Mouse (Mus musculus) spleen, embryonic (tissue): ENCODE data around the gene 3110082I17Rik.
"Not testable (repeated sequence)": the region's sequence is repeated elsewhere in the genome, so short reads cannot be mapped to it uniquely, and the experiment has no call there.

Experiments used
- CTCF ChIA-PET: fragments of 350-600 bp; sonication (Branson Sonifier 250); formaldehyde crosslinking; loops from one replicate; lab custom pipeline; 2022; lab: Charles Lee

The 3110082I17Rik gene

DNA sequence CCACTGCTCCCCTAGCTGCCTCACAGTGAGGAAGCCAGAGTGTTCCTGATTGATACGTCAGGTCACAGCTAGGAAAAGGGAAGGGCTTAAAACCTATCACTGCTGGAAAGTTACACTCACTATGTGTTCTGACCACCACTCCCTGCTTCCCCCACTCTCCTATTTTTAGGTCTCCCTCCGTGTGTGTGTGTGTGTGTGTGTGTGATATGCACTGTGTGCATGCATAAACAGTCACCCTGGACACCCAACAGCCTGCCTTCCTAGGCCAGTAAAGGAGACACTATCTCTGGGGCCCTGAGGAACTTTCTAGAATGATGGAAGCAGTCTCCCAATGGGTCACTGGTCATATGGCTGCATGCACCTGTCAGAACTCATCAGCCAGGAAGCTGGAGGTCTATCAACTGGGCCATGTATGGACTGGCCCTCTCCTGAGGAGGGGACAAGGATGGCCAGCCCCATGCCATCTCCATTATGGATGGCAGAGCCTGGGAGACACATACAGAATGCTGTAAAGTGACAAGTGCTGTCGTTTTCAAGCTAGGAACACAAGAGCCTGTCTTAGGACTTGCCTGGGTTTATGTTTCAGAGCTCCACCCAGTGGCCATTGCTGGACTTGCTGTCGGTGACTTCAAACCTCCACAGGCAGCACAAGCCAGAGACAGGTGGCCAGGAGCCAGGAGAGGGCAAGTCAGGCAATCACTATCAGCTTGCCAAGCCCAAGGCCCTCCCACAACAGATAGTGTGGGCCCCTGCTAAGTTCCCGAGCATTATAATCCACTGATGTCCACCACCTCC, 62.2 kb downstream of the 3110082I17Rik start:
- CTCF ChIA-PET = interaction anchor here (0.5 to 2.6 kb wide), 6 partner anchors 15 to 209 kb away, joined by 3 to 16 read pairs (median 6); no protein-coding TSS in a partner anchor

GRCm38 (mm10) chr5:139397359-139397916, 62.9 kb downstream of the 3110082I17Rik start:
- CTCF ChIA-PET = interaction anchor here (0.5 to 2.6 kb wide), 5 partner anchors 14 to 208 kb away, joined by 3 to 16 read pairs (median 7); no protein-coding TSS in a partner anchor

DNA sequence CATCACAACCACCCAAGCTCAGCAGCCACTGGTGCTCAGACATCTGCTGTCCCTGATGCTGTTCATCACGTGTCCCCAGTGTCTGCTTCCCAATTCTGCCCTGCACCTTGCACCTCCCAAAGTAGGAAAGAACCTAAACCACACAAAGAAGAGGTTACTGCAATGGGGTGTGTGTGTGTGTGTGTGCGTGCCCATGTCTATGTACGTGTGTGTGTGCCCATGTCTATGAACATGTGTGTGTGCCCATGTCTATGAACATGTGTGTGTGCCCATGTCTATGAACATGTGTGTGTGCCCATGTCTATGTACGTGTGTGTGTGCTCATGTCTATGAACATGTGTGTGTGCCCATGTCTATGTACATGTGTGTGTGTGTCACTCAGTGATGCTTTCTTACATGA, 64.8 kb downstream of the 3110082I17Rik start:
- CTCF ChIA-PET = interaction anchor here (0.7 kb wide), 2 partner anchors 13 to 15 kb away, joined by 3 to 4 read pairs; no protein-coding TSS in a partner anchor

DNA sequence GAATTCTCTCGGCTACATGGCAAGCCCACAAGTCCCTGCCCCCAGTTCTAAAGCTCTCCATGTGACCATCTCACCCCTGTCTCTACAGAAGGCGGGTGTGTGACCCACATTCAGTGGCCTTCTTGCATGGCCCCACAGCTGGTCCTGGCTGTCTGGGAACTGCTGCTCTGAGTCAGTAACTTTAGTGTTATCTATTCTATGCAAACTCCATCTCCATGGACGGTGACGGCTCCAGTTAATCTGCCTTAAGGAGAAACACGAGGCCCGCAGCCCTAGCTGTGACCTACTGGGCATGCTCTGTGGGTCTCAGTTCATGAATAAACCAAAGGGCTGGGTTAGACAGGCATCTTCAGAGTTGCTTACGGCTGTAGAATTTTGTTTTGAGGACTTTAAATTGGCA, 65.9 kb downstream of the 3110082I17Rik start:
- CTCF ChIA-PET = interaction anchor here (1.1 kb wide), 1 partner anchor 20 kb away, joined by 4 read pairs; no protein-coding TSS in a partner anchor

- CTCF ChIA-PET = interaction anchor here (0.6 kb wide), 1 partner anchor 9 kb away, joined by 4 read pairs; no protein-coding TSS in a partner anchor
Measured at GRCm38 (mm10) chr5:139393197-139393588, 67.1 kb downstream of the 3110082I17Rik start.

DNA sequence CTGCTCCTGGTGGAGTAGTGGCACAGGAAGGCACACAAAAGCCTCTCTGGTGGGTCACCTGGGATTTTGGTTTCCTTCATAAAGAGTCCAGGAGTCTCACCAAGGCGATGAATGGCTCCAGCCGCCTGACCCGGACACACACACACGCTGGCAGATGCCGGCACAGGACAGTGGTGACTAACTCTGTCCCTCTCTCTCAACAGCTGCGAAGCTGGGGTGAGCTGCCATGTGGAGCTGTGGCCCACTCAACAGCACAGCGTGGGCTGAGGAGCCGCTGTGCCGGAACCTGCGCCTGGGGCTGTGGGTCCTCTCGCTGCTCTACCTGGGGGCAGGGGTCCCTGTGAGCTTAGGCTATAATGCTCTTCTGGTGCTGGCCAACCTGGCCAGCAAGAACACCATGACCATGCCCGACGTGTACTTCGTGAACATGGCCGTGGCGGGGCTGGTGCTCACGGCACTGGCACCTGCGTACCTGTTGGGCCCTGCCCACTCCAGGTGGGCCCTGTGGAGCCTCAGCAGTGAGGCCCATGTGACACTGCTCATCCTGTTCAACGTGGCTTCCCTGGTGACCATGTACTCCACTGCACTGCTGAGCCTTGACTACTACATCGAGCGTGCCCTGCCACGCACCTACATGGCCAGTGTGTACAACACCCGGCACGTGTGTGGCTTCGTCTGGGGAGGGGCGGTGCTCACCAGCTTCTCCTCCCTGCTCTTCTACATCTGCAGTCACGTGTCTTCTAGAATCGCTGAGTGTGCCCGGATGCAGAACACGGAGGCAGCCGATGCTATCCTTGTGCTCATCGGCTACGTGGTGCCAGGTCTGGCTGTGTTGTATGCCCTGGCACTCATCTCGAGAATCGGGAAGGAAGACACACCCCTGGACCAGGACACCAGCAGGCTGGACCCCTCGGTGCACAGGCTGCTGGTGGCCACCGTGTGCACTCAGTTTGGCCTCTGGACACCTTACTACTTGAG, 67.8 kb downstream of the 3110082I17Rik start:
- CTCF ChIA-PET = no interaction called here

GRCm38 (mm10) chr5:139391309-139391990, 68.9 kb downstream of the 3110082I17Rik start:
- CTCF ChIA-PET = no interaction called here

DNA sequence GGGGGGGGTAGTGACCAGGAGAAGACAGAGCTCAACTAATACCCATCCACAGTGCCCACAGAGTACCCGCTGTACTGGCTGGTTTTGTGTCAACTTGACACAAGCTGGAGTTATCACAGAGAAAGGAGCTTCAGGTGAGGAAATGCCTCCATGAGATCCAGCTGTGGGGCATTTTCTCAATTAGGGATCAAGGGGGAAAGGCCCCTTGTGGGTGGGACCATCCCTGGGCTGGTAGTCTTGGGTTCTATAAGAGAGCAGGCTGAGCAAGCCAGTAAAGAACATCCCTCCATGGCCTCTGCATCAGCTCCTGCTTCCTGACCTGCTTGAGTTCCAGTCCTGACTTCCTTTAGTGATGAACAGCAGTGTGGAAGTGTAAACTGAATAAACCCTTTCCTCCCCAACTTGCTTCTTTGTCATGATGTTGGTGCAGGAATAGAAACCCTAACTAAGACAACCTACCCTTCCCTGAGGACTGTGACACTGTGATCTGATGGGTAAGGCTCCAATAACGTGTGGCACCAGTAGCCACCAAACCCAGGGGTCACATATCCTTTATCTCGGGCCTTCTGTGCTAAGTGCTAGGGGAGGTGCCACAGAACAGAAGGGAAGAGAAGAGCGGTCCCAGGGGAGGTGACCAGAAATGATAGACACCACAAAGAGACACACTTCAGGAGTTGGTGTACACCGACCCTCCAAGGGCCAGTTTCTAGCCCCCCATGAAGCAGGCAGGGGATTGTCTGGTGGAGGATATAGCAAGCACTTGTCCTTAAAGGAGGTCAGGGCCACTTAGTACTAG, 69.8 kb downstream of the 3110082I17Rik start:
- CTCF ChIA-PET = not testable (repeated sequence)

GRCm38 (mm10) chr5:139389676-139390061, 70.7 kb downstream of the 3110082I17Rik start:
- CTCF ChIA-PET = no interaction called here

- CTCF ChIA-PET = no interaction called here
Measured at GRCm38 (mm10) chr5:139388694-139389675, 71.3 kb downstream of the 3110082I17Rik start.

- CTCF ChIA-PET = no interaction called here
Measured at GRCm38 (mm10) chr5:139388195-139388570, 72.1 kb downstream of the 3110082I17Rik start.

DNA sequence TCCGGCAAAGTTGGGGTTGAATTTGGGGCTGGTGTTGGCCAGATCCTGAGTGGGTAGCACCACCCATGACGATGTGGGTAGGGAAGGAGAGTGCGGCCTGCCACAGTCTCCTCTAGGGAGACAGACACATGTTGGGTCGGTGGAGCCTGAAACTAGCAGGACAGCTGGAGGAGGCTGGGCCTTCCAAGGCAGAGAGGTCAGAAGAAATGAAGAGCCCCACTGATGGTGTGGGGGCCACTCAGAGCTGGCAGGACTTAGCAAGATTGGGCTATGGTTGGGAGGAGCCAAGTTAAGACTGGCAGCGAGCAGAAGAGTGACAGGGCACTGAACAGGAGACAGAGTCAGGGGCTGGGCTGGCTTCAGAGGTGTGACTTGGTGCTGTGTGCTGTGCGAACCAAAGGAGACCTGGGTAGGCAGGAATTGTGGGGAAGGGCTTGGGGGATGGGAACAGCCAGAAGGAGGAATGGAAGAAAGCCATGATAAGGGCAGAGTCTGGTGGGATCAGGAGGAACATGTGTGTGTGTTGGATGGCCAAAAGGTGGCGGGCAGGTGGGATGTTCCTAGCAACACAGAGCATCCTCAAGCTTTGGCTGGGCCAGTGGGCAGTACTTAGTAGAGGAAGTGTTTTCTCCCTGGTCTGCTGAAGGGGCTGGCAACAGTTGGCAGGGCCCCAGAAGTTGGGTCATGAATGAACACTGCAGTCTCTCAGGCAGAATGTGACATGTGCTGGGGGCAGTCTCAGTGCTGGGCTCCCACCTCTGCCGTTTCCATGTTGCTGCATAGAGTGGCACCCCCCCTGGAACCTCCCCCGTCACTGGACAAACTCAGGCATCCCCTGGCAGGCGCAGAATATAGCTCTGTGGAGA, 72.8 kb downstream of the 3110082I17Rik start:
- CTCF ChIA-PET = interaction anchor here (0.6 to 0.8 kb wide), 2 partner anchors 15 to 23 kb away, joined by 8 to 11 read pairs; no protein-coding TSS in a partner anchor

GRCm38 (mm10) chr5:139386047-139386446, 74.3 kb downstream of the 3110082I17Rik start:
- CTCF ChIA-PET = no interaction called here

GRCm38 (mm10) chr5:139384531-139384930, 75.8 kb downstream of the 3110082I17Rik start:
- CTCF ChIA-PET = interaction anchor here (0.6 kb wide), 1 partner anchor 9 kb away, joined by 4 read pairs; no protein-coding TSS in a partner anchor

DNA sequence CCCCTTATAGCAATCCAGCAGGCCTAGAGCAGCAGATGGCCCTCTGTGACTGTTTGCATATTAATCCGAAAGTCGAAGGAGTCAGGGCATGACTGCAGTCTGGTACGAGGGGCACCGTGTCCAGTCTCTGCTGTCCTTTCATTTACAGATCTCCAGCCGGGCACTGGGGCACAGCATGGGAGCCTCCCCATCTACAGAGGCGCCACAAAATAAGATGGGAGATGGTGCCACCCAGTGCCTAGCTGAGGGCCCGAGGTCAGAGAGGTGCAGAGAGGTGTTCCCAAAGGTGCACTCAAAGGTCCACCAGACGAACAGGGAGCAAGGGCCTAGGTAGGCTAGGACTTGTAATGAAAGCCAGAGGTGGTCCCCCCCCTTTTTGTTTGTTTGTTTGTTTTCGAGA, 77.1 kb downstream of the 3110082I17Rik start:
- CTCF ChIA-PET = interaction anchor here (0.8 to 1.1 kb wide), 2 partner anchors 12 to 15 kb away, joined by 3 read pairs; no protein-coding TSS in a partner anchor

GRCm38 (mm10) chr5:139382760-139383159, 77.6 kb downstream of the 3110082I17Rik start:
- CTCF ChIA-PET = interaction anchor here (0.8 to 1.1 kb wide), 2 partner anchors 11 to 16 kb away, joined by 3 read pairs; no protein-coding TSS in a partner anchor
